Mouse (Mus musculus) midbrain, embryonic 16.5 days (tissue): ENCODE results near the gene Ghrl. TPM values are rescaled to one million over a fixed set of nuclear protein-coding genes. Genes with fewer than 3 reads are reported as not detected.

Experiments
- ATAC-seq: fragments of 200-750 bp; cut with Nextera tagmentation; 2 replicates; pipeline ENCODE4 v1.8.0; 2017; ENCODE audit warnings: moderate TSS enrichment
- H3K27ac ChIP-seq: fragments of 300-500 bp; sonication (generic); 2 replicates; pipeline ENCODE4 v1.5.1; 2014; ENCODE audit warnings: mild to moderate bottlenecking, low read length, mixed read lengths
- H3K27me3 ChIP-seq: fragments of 300-500 bp; sonication (generic); 2 replicates; pipeline ENCODE4 v1.6.1; 2014; ENCODE audit warnings: low read depth, low read length, mixed read lengths; ENCODE audit not compliant: control insufficient read depth, insufficient read depth
- H3K36me3 ChIP-seq: fragments of 300-500 bp; sonication (generic); 2 replicates; pipeline ENCODE4 v1.6.1; 2014; ENCODE audit warnings: mild to moderate bottlenecking, low read length, moderate library complexity, mixed read lengths; ENCODE audit not compliant: control insufficient read depth, insufficient read depth
- H3K4me1 ChIP-seq: fragments of 300-500 bp; sonication (generic); 2 replicates; pipeline ENCODE4 v1.6.1; 2014; ENCODE audit warnings: mild to moderate bottlenecking, low read length, mixed read lengths; ENCODE audit not compliant: control insufficient read depth, insufficient read depth
- H3K4me2 ChIP-seq: fragments of 300-500 bp; sonication (generic); 2 replicates; pipeline ENCODE4 v1.6.1; 2014; ENCODE audit warnings: mild to moderate bottlenecking, low read length, mixed read lengths
- H3K4me3 ChIP-seq: fragments of 300-500 bp; sonication (generic); 2 replicates; pipeline ENCODE4 v1.5.1; 2014; ENCODE audit warnings: low read depth, mild to moderate bottlenecking, low read length, moderate library complexity, mixed read lengths
- H3K9ac ChIP-seq: fragments of 300-500 bp; sonication (generic); 2 replicates; pipeline ENCODE4 v1.6.1; 2014; ENCODE audit warnings: low read depth, low read length, mixed read lengths
- H3K9me3 ChIP-seq: fragments of 300-500 bp; sonication (generic); replicated peaks from 2 replicates; pipeline ENCODE4 v1.6.1; 2014; ENCODE audit warnings: mild to moderate bottlenecking, low read length, mixed read lengths; ENCODE audit not compliant: control insufficient read depth, poor library complexity, severe bottlenecking
- WGBS: fragments of 180-500 bp; shearing (Covaris S2); extraction: QIAGEN DNeasy Blood & Tissue Kit; methylation state at CpG from one replicate; pipeline ENCODE4 v1.1.7; 2014; 5-methylcytosine and 5-hydroxymethylcytosine counted together
- polyA plus RNA-seq: library from polyadenylated mRNA; unstranded; fragments of >200 nt; fragmentation: Nextera tagmentation; extraction: Ambion mirVana; gene quantifications from 2 replicates; pipeline ENCODE4 v1.2.1, GENCODE M21; 2015

Ghrl gene
- polyA plus RNA-seq = 0.36 and 1.2 TPM in 2 replicates

- no peak for ATAC-seq
- H3K9me3 ChIP-seq = no peaks in the 10 kb centered on the region
These were observed at the start of gene Ghrl for GRCm38 (mm10) chr6:113719878-113720277. TSS of gene Ghrl (minus strand) at chr6:113719880.

GRCm38 (mm10) chr6:113768804-113769203 lies 49.1 kb upstream of the Ghrl start:
- Histone ChIP-seq H3K9ac (no peak overlapping the region), H3K27ac (no peak overlapping the region), H3K9me3 (no peaks in the 10 kb centered on the region), H3K36me3 (peaks cover 28% of the 10 kb centered on the region), H3K4me2 (no peak overlapping the region), H3K27me3 (no peaks in the 10 kb centered on the region), H3K4me1 (no peaks in the 10 kb centered on the region), H3K4me3 (no peak overlapping the region)
- ATAC-seq = no peak
- 74% methylated on average over 11 of the region's 11 CpGs for WGBS

More at GRCm38 (mm10) chr6:113719878-113720277, at the start of gene Ghrl:
- Histone ChIP-seq H3K4me2 (no peak within 1 kb of the TSS), H3K27ac (no peak within 1 kb of the TSS), H3K4me1 (no peaks in the 10 kb centered on the region), H3K4me3 (no peak within 1 kb of the TSS), H3K27me3 (no peaks in the 10 kb centered on the region), H3K36me3 (peaks cover 13% of the 10 kb centered on the region), H3K9ac (no peak within 1 kb of the TSS)
- WGBS = 95% methylated on average over 3 of the region's 3 CpGs

GRCm38 (mm10) chr6:113761644-113762043 lies 42.0 kb upstream of the Ghrl start:
- Histone ChIP-seq H3K4me2 (no peak overlapping the region), H3K4me3 (no peak overlapping the region), H3K9me3 (no peaks in the 10 kb centered on the region), H3K4me1 (no peaks in the 10 kb centered on the region), H3K27me3 (no peaks in the 10 kb centered on the region), H3K9ac (no peak overlapping the region), H3K36me3 (peaks cover 38% of the 10 kb centered on the region), H3K27ac (no peak overlapping the region)
- WGBS = 25% methylated on average over 7 of the region's 7 CpGs
- ATAC-seq = peak; percentile 58

GRCm38 (mm10) chr6:113749119-113749685 lies 29.5 kb upstream of the Ghrl start:
- H3K9me3 ChIP-seq = no peaks in the 10 kb centered on the region
- H3K36me3 ChIP-seq = peaks cover 7% of the 10 kb centered on the region; the same call in 1 of the 2 replicates
- no peak for ATAC-seq
- H3K4me1 ChIP-seq = no peaks in the 10 kb centered on the region
- no peak overlapping the region for H3K9ac ChIP-seq
- no peak overlapping the region for H3K4me3 ChIP-seq
- peaks cover 7% of the 10 kb centered on the region; the same call in 1 of the 2 replicates for H3K27me3 ChIP-seq
- H3K27ac ChIP-seq = no peak overlapping the region
- H3K4me2 ChIP-seq = no peak overlapping the region
- 63% methylated on average over 17 of the region's 17 CpGs for WGBS

- H3K27me3 ChIP-seq = peaks cover 7% of the 10 kb centered on the region; the same call in 1 of the 2 replicates
- no peak for ATAC-seq
- 38% methylated on average over 26 of the region's 26 CpGs for WGBS
These were observed 28.7 kb upstream of the Ghrl start for GRCm38 (mm10) chr6:113748351-113748750.

GRCm38 (mm10) chr6:113747284-113747683 lies 27.6 kb upstream of the Ghrl start:
- Histone ChIP-seq H3K9ac (no peak overlapping the region), H3K27me3 (peaks cover 7% of the 10 kb centered on the region; the same call in 1 of the 2 replicates), H3K9me3 (no peaks in the 10 kb centered on the region), H3K27ac (no peak overlapping the region), H3K4me1 (no peaks in the 10 kb centered on the region), H3K36me3 (peaks cover 7% of the 10 kb centered on the region; the same call in 1 of the 2 replicates), H3K4me2 (no peak overlapping the region), H3K4me3 (no peak overlapping the region)
- no peak for ATAC-seq
- 87% methylated on average over 14 of the region's 14 CpGs for WGBS

More at GRCm38 (mm10) chr6:113748351-113748750, 28.7 kb upstream of the Ghrl start:
- Histone ChIP-seq H3K4me3 (no peak overlapping the region), H3K9ac (no peak overlapping the region), H3K9me3 (no peaks in the 10 kb centered on the region), H3K4me1 (no peaks in the 10 kb centered on the region), H3K36me3 (peaks cover 7% of the 10 kb centered on the region; the same call in 1 of the 2 replicates), H3K4me2 (no peak overlapping the region), H3K27ac (no peak overlapping the region)

- Histone ChIP-seq H3K4me1 (peaks cover 2% of the 10 kb centered on the region; the same call in 1 of the 2 replicates), H3K27me3 (peaks cover 7% of the 10 kb centered on the region; the same call in 1 of the 2 replicates), H3K36me3 (peaks cover 5% of the 10 kb centered on the region; the same call in 1 of the 2 replicates), H3K27ac (no peak overlapping the region), H3K4me2 (no peak overlapping the region), H3K9ac (no peak overlapping the region), H3K9me3 (no peaks in the 10 kb centered on the region), H3K4me3 (no peak overlapping the region)
- ATAC-seq = no peak
These were observed 25.4 kb upstream of the Ghrl start for GRCm38 (mm10) chr6:113745117-113745516.

- no peak overlapping the region for H3K9ac ChIP-seq
- H3K27ac ChIP-seq = no peak overlapping the region
- no peak for ATAC-seq
- no peak overlapping the region for H3K4me2 ChIP-seq
- 57% methylated on average over 1 of the region's 1 CpGs for WGBS
- H3K4me1 ChIP-seq = peaks cover 12% of the 10 kb centered on the region
- 0 out of 2 replicates have a peak, but pooled peaks cover 3% of the 10 kb centered on the region for H3K27me3 ChIP-seq
- no peak overlapping the region for H3K4me3 ChIP-seq
- H3K36me3 ChIP-seq = peaks cover 5% of the 10 kb centered on the region; the same call in 1 of the 2 replicates
- H3K9me3 ChIP-seq = no peaks in the 10 kb centered on the region
These were observed 23.4 kb upstream of the Ghrl start for GRCm38 (mm10) chr6:113743111-113743510.

GRCm38 (mm10) chr6:113742321-113742720 lies 22.6 kb upstream of the Ghrl start:
- 84% methylated on average over 1 of the region's 1 CpGs for WGBS
- H3K4me1 ChIP-seq = peaks cover 12% of the 10 kb centered on the region
- no peak overlapping the region for H3K9ac ChIP-seq
- peaks cover 3% of the 10 kb centered on the region; the same call in 1 of the 2 replicates for H3K36me3 ChIP-seq
- no peak for ATAC-seq
- no peaks in the 10 kb centered on the region for H3K27me3 ChIP-seq
- no peak overlapping the region for H3K4me2 ChIP-seq
- H3K4me3 ChIP-seq = no peak overlapping the region
- no peak overlapping the region for H3K27ac ChIP-seq
- no peaks in the 10 kb centered on the region for H3K9me3 ChIP-seq
